Mouse (Mus musculus): ENCODE data around the gene 9430097D07Rik.

Gene 9430097D07Rik

GRCm38 (mm10) chr2:32534733-32535471 is 40.6 kb downstream of the 9430097D07Rik start, which contains the start of gene Fam102a:
Gene Fam102a (plus strand): TSS chr2:32535332.
- DNase-seq (ENCODE audit: low spot score in 2 of 2): peak; percentile 98 to 99

- no peak for DNase-seq (ENCODE audit: low spot score in 2 of 2)
These were observed 41.3 kb downstream of the 9430097D07Rik start for GRCm38 (mm10) chr2:32534061-32534732.

- no peak for DNase-seq (ENCODE audit: low spot score in 2 of 2)
These were observed 42.3 kb downstream of the 9430097D07Rik start for GRCm38 (mm10) chr2:32533163-32533562.

- no peak for DNase-seq (ENCODE audit: low spot score in 2 of 2)
These were observed 45.0 kb downstream of the 9430097D07Rik start for GRCm38 (mm10) chr2:32530479-32530878.

- DNase-seq (ENCODE audit: low spot score in 2 of 2): no peak
These were observed 47.2 kb downstream of the 9430097D07Rik start for GRCm38 (mm10) chr2:32528326-32528725.

GRCm38 (mm10) chr2:32527468-32527966 is 48.0 kb downstream of the 9430097D07Rik start:
- no peak for DNase-seq (ENCODE audit: low spot score in 2 of 2)

- DNase-seq (ENCODE audit: low spot score in 2 of 2): no peak
These were observed 49.7 kb downstream of the 9430097D07Rik start for GRCm38 (mm10) chr2:32525816-32526215.

GRCm38 (mm10) chr2:32524536-32525031 is 50.9 kb downstream of the 9430097D07Rik start:
- no peak for DNase-seq (ENCODE audit: low spot score in 2 of 2)
